Mouse (Mus musculus) neural tube, embryonic 14.5 days (tissue): ENCODE results near the gene Mgat4b. TPM values are rescaled to one million over a fixed set of nuclear protein-coding genes. Genes with fewer than 3 reads are reported as not detected.

Source experiments
- ATAC-seq: fragments of 200-750 bp; cut with Nextera tagmentation; 2 replicates; pipeline ENCODE4 v1.8.0; 2017; ENCODE audit warnings: low read depth, mild to moderate bottlenecking, moderate TSS enrichment, moderate library complexity
- H3K27ac ChIP-seq: fragments of 300-500 bp; sonication (generic); 2 replicates; pipeline ENCODE4 v1.5.1; 2014; ENCODE audit warnings: low read depth, mild to moderate bottlenecking, control low read depth, low read length, moderate library complexity, mixed read lengths
- H3K27me3 ChIP-seq: fragments of 300-500 bp; sonication (generic); 2 replicates; pipeline ENCODE4 v1.6.1; 2014; ENCODE audit warnings: low read length; ENCODE audit not compliant: control insufficient read depth, insufficient read depth
- H3K36me3 ChIP-seq: fragments of 300-500 bp; sonication (generic); 2 replicates; pipeline ENCODE4 v1.6.1; 2014; ENCODE audit warnings: low read length, mixed read lengths; ENCODE audit not compliant: control insufficient read depth, insufficient read depth
- H3K4me1 ChIP-seq: fragments of 300-500 bp; sonication (generic); 2 replicates; pipeline ENCODE4 v1.6.1; 2014; ENCODE audit warnings: low read length; ENCODE audit not compliant: control insufficient read depth, insufficient read depth
- H3K4me2 ChIP-seq: fragments of 300-500 bp; sonication (generic); 2 replicates; pipeline ENCODE4 v1.6.1; 2014; ENCODE audit warnings: mild to moderate bottlenecking, low read depth, low read length, control low read depth
- H3K4me3 ChIP-seq: fragments of 300-500 bp; sonication (generic); 2 replicates; pipeline ENCODE4 v1.5.1; 2014; ENCODE audit warnings: low read depth, low read length, control low read depth, mixed read lengths
- H3K9ac ChIP-seq: fragments of 300-500 bp; sonication (generic); replicated peaks from 2 replicates; pipeline ENCODE4 v1.6.1; 2014; ENCODE audit warnings: low read depth, mild to moderate bottlenecking, control low read depth, low read length, mixed read lengths
- H3K9me3 ChIP-seq: fragments of 300-500 bp; sonication (generic); 2 replicates; pipeline ENCODE4 v1.6.1; 2016; ENCODE audit warnings: low read length; ENCODE audit not compliant: control insufficient read depth
- whole genome bisulfite sequencing: fragments of 180-500 bp; shearing (Covaris S2); extraction: QIAGEN DNeasy Blood & Tissue Kit; methylation state at CpG from one replicate; pipeline ENCODE4 v1.1.7; 2014; 5-methylcytosine and 5-hydroxymethylcytosine counted together
- polyA plus RNA-seq: library from polyadenylated mRNA; unstranded; fragments of >200 nt; fragmentation: Nextera tagmentation; extraction: Ambion mirVana; gene quantifications from 2 replicates; pipeline ENCODE4 v1.2.1, GENCODE M21; 2014

Mgat4b gene
- polyA plus RNA-seq, 1 experiment from 2014 or later: 52.0 TPM

DNA sequence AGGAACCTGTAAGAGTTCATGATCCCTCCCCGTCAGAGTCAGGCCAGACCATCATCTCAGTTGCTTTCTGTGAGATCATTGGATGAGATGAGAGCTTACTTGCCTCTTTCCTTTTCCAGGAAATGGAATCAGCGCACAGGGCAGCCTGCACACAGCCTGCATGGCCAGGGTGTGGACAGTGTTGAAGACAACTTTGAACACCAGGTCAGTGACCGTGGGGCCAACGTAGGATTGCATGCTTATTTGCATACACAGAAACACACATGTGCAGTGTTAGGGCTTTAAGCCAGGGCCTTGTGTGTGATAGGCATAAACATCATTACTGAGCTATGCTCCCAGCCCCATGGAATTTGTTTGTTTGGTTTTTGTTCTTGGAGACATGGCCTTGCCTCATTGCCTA is 13.2 kb upstream of the Mgat4b start:
- Histone ChIP-seq H3K36me3 (peaks cover 52% of the 10 kb centered on the region), H3K9ac (no peak overlapping the region)

DNA sequence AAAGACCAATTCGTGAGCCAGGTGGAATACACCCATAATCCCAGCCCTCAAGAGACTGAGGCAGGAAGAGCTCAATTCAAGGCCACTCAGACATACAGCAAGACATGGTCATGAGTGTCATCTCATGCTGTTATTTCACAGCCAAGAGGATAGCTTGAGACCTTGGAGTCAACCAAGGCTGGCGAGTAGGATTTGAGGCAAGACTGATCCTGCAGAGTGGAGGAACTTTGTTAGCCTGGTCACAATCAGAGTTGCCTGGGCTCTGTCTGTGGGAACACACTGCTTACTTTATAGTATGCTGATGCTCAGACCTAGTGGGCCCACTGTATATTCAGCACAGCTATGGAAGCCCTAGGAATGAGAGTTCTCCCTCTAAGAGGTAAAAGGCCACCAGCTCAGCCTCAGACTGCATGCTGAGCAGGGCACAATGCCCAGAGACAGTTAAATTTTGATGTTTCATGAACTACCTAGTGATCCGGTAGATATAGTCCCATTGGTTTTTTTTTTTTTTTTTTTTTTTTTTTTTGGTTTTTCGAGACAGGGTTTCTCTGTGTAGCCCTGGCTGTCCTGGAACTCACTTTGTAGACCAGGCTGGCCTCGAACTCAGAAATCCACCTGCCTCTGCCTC is 12.4 kb upstream of the Mgat4b start:
- Histone ChIP-seq H3K36me3 (peaks cover 58% of the 10 kb centered on the region), H3K27ac (no peak overlapping the region), H3K4me1 (no peaks in the 10 kb centered on the region), H3K9me3 (no peaks in the 10 kb centered on the region), H3K27me3 (no peaks in the 10 kb centered on the region), H3K4me3 (no peak overlapping the region), H3K4me2 (no peak overlapping the region), H3K9ac (no peak overlapping the region)
- 93% methylated on average over 3 of the region's 5 CpGs for WGBS
- no peak for ATAC-seq

More for the DNA sequence above, 13.2 kb upstream of the Mgat4b start:
- 97% methylated on average over 4 of the region's 4 CpGs for WGBS
- no peak overlapping the region for H3K4me2 ChIP-seq
- H3K27me3 ChIP-seq: no peaks in the 10 kb centered on the region
- H3K9me3 ChIP-seq: no peaks in the 10 kb centered on the region
- H3K27ac ChIP-seq: no peak overlapping the region
- H3K4me1 ChIP-seq: no peaks in the 10 kb centered on the region
- no peak for ATAC-seq
- no peak overlapping the region for H3K4me3 ChIP-seq

DNA sequence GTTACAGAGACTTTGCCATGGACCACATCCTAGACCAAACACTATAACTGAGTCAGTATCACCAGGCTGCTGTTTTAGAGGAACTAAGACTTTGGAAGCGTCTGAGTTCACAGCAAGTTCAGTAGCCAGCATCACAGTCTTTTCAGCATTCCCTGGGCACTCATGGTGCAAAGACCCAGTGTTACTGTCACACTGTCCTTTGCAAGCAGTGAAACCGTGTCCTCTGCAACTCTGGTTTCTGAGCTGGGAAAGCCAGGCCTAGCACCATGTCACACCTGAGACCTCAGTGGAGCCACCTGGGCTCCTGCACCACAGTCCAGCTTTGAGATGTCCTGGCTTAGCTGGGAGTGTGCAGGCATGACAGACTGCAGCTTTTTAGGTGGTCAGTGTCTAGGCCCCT is 11.8 kb upstream of the Mgat4b start:
- no peak for ATAC-seq
- H3K9me3 ChIP-seq: no peaks in the 10 kb centered on the region
- 95% methylated on average over 2 of the region's 2 CpGs for WGBS
- no peak overlapping the region for H3K4me3 ChIP-seq
- no peak overlapping the region for H3K4me2 ChIP-seq
- H3K27me3 ChIP-seq: no peaks in the 10 kb centered on the region
- H3K27ac ChIP-seq: no peak overlapping the region
- peaks cover 59% of the 10 kb centered on the region for H3K36me3 ChIP-seq
- no peaks in the 10 kb centered on the region for H3K4me1 ChIP-seq
- no peak overlapping the region for H3K9ac ChIP-seq

DNA sequence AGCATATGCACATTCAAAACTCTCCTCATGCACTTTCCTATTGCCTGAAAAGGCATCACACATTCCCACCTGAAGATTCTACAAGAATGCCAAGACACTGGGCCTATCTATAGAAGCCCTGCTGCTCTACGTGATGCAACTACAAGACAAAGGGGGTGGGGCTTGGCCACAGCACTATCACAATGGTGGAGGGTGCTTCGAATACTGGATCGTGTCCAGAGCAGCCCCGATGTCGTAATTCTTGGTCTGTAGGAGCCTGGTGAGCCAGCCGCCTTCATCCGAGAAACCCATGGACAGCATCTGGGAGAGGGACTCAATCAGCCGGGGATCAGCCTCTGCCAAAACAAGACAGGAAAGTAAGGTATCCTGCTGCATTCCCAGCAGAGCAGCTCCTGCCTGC is 10.1 kb upstream of the Mgat4b start:
- Histone ChIP-seq H3K36me3 (peaks cover 67% of the 10 kb centered on the region), H3K9me3 (no peaks in the 10 kb centered on the region), H3K27me3 (no peaks in the 10 kb centered on the region), H3K4me2 (no peak overlapping the region), H3K9ac (no peak overlapping the region), H3K4me3 (no peak overlapping the region), H3K27ac (no peak overlapping the region), H3K4me1 (no peaks in the 10 kb centered on the region)
- WGBS: 73% methylated on average over 8 of the region's 8 CpGs
- ATAC-seq: no peak

DNA sequence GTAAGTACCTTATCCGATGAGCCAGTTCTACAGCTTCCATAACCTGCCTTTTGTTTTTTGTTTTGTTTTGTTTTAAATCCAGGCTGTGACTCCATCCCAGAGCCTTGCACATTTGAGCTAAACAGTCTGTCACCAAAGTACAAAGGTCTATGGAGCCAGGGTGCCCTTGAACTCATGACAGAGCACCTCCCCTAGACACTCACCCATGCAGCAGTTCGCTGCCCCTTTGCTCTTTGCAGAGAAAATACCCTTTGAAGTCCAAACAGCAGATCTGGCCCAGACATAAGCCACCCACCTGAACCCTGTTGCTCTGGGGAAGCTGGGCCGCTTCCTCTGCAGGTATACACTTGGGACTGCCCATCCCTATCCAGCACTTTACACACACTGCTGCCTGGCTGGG is 9.1 kb upstream of the Mgat4b start:
- Histone ChIP-seq H3K4me2 (no peak overlapping the region), H3K4me3 (no peak overlapping the region), H3K36me3 (peaks cover 77% of the 10 kb centered on the region), H3K27me3 (no peaks in the 10 kb centered on the region), H3K9ac (no peak overlapping the region), H3K27ac (no peak overlapping the region), H3K9me3 (no peaks in the 10 kb centered on the region), H3K4me1 (no peaks in the 10 kb centered on the region)
- no peak for ATAC-seq
- WGBS: 89% methylated on average over 3 of the region's 3 CpGs

DNA sequence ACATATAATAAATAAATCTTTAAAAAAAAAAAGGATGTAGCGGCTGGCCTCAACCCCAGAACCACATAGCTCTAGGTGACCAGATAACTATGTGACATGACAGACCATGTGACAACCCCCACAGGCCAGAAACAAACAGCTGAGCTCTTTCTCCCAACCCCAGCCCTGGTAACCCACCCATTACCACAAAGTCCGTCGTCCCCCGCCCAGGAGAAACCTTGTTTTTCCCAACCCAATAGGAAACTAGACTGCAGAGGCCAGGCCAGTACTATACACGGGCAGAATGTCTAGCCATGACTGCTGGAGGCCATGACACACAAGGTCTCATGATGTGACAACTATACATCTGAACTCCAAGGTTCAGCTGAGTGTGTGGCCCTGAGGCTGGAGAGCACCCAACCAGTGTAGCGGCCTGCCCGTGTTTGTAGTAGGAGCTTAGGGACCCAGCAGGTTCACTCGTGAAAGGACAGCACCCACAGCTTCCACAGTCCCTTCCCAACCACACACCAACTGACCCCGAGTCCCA is 7.3 kb upstream of the Mgat4b start:
- no peak for ATAC-seq
- no peaks in the 10 kb centered on the region for H3K4me1 ChIP-seq
- H3K27me3 ChIP-seq: no peaks in the 10 kb centered on the region
- no peak overlapping the region for H3K4me2 ChIP-seq
- WGBS: 94% methylated on average over 9 of the region's 9 CpGs
- no peak overlapping the region for H3K27ac ChIP-seq
- H3K36me3 ChIP-seq: peaks cover 77% of the 10 kb centered on the region
- no peaks in the 10 kb centered on the region for H3K9me3 ChIP-seq
- H3K4me3 ChIP-seq: no peak overlapping the region
- no peak overlapping the region for H3K9ac ChIP-seq

DNA sequence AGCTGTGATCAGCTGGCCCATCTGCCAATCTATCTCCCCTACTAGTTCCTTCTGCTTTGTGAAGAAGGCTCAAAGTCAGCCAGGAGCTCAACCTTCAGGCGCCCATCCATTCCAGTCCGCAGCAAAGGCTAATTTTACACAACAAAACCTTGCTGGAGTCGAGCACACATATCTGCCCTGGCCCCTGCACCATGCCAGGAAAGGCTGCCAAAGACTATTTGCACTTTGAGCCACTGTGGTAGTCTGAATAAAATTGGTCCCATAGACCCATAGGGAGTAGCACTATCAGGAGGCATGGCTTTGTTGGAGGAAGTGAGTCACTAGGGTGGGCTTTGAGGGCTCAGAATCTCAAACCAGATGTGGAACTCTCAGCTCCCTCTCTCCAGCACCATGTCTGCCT is 5.3 kb upstream of the Mgat4b start:
- Histone ChIP-seq H3K4me3 (no peak overlapping the region), H3K36me3 (peaks cover 63% of the 10 kb centered on the region), H3K9ac (no peak overlapping the region), H3K27me3 (no peaks in the 10 kb centered on the region), H3K9me3 (no peaks in the 10 kb centered on the region), H3K27ac (no peak overlapping the region), H3K4me1 (peaks cover 8% of the 10 kb centered on the region), H3K4me2 (no peak overlapping the region)
- ATAC-seq: no peak
- 94% methylated on average over 3 of the region's 3 CpGs for WGBS

DNA sequence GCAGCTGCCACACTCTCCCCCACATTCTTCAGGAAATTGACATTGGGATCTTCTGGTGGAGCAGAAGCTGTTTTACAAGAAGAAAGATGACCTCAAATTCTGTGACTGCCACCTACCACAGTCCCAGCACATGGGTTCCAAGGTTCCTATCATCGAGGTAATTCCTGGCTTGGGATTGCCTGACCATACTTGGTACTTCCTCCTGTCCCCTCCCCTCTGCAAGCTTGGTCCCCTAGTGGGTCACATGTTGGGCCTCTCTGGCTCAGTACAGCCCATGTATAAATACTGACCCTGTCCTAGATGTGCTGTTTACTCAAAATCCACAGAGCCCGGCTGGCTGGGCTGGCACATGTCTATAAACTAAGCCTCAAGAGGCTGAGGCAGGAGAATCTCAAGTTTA is 4.7 kb upstream of the Mgat4b start:
- H3K9me3 ChIP-seq: no peaks in the 10 kb centered on the region
- H3K27me3 ChIP-seq: no peaks in the 10 kb centered on the region
- WGBS: 90% methylated on average over 2 of the region's 2 CpGs
- H3K4me2 ChIP-seq: no peak overlapping the region
- H3K9ac ChIP-seq: no peak overlapping the region
- H3K4me1 ChIP-seq: peaks cover 8% of the 10 kb centered on the region
- no peak overlapping the region for H3K4me3 ChIP-seq
- no peak overlapping the region for H3K27ac ChIP-seq
- ATAC-seq: no peak
- peaks cover 57% of the 10 kb centered on the region for H3K36me3 ChIP-seq

DNA sequence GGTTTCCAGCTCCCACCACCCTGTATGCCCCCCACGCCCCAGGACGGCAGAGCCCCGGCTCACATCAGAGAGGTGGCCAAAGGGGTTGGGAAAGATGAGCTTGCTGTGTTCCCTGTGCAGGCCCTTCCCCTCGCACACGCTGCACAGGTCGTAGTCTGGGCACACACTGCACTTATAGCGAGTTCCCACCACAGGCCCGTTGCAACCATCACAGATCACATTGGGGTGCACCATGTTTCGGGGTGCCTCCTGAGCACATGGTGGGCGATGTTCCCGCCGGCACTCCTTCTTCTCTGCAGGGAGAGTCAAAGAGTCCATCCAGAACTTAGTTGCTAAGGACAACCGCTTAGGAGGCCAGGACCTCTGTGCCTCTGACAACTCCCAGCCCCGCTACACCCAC is 3.3 kb upstream of the Mgat4b start:
- H3K27me3 ChIP-seq: no peaks in the 10 kb centered on the region
- no peak overlapping the region for H3K9ac ChIP-seq
- H3K36me3 ChIP-seq: peaks cover 44% of the 10 kb centered on the region
- ATAC-seq: no peak
- peaks cover 8% of the 10 kb centered on the region for H3K4me1 ChIP-seq
- no peak overlapping the region for H3K27ac ChIP-seq
- H3K4me3 ChIP-seq: no peak overlapping the region
- WGBS: 95% methylated on average over 14 of the region's 14 CpGs
- H3K9me3 ChIP-seq: no peaks in the 10 kb centered on the region
- H3K4me2 ChIP-seq: no peak overlapping the region
